ENCODE assay signal across 21 mouse cellular contexts in the genomic region with DNA sequence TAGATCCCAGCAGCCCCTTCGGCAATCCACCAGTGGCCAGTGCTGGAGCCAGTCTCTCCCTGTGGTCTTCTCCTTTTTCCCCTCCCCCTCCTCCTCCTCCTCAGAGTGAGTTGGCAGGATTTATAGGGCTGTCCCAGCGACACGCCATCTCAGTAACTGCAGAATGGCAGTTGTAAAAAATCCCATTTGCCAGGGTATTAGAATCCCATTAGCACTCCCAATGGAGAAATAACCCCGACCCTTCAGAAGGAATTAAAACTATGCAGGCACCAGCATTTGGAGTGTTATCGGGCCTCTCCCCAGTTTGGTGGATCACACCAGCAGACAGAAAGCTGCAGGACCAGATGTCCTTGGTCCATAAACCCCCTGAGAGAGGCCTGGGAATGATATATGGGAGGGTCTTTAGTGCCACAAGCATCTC.
A peak's percentile ranks its signal among the peaks of the same experiment; 100 is the strongest.
DNase-seq lines count a peak whose midpoint lies in the region; ATAC-seq lines count a peak whose summit lies in the region.
"Had no signal": no experiment of that assay in that cellular context is flagged by ENCODE, and none has a peak within 500 bp of the region (broad histone marks: within the 10 kb centered on the region; RNA-seq: fewer than 3 reads in every experiment).

No protein-coding gene starts in this region.

- ATAC-seq in kidney, embryonic 14.5 days (ENCODE audit: low FRiP score, low TSS enrichment), result peak; percentile 68
- peak; percentile 79 for ATAC-seq in limb, embryonic 12.5 days (ENCODE audit: insufficient number of reproducible peaks, insufficient read depth, low FRiP score, low TSS enrichment, low read depth)
- no peak for ATAC-seq in neural tube, embryonic 15.5 days (ENCODE audit: low FRiP score)
- ATAC-seq: forebrain, postnatal 0 days; intestine, embryonic 15.5 days had no signal

- H3K36me3 ChIP-seq in kidney, embryonic 14.5 days (ENCODE audit: control insufficient read depth, insufficient read depth, low read length), result no peaks in the 10 kb centered on the region
- no peaks in the 10 kb centered on the region for H3K36me3 ChIP-seq in limb, embryonic 12.5 days
- no peaks in the 10 kb centered on the region for H3K36me3 ChIP-seq in neural tube, embryonic 15.5 days
- H3K36me3 ChIP-seq: intestine, embryonic 15.5 days had no signal

- no peaks in the 10 kb centered on the region for H3K27me3 ChIP-seq in kidney, embryonic 14.5 days (ENCODE audit: control insufficient read depth, insufficient read depth, low read length)
- peaks cover 41% of the 10 kb centered on the region for H3K27me3 ChIP-seq in limb, embryonic 12.5 days
- no peaks in the 10 kb centered on the region for H3K27me3 ChIP-seq in neural tube, embryonic 15.5 days (replicated peaks)
- H3K27me3 ChIP-seq: intestine, embryonic 15.5 days had no signal

- no peak overlapping the region for H3K4me2 ChIP-seq in kidney, embryonic 14.5 days (replicated peaks; ENCODE audit: low read depth, low read length)
- no peak overlapping the region for H3K4me2 ChIP-seq in limb, embryonic 12.5 days
- H3K4me2 ChIP-seq in neural tube, embryonic 15.5 days, result no peak overlapping the region
- H3K4me2 ChIP-seq: intestine, embryonic 15.5 days; liver, embryonic 11.5 days; midbrain, embryonic 11.5 days had no signal

- no peak overlapping the region for H3K27ac ChIP-seq in kidney, embryonic 14.5 days (ENCODE audit: low read depth, low read length)
- H3K27ac ChIP-seq in limb, embryonic 12.5 days, result no peak overlapping the region
- H3K27ac ChIP-seq in neural tube, embryonic 15.5 days (replicated peaks), result peak overlapping the region; percentile 61; the same call in 1 of the 2 replicates
- H3K27ac ChIP-seq: gastrocnemius, adult 2 months; intestine, embryonic 15.5 days; stomach, postnatal 0 days had no signal

- no peak overlapping the region for H3K4me3 ChIP-seq in kidney, embryonic 14.5 days (ENCODE audit: low read length)
- no peak overlapping the region for H3K4me3 ChIP-seq in limb, embryonic 12.5 days (replicated peaks)
- no peak overlapping the region for H3K4me3 ChIP-seq in neural tube, embryonic 15.5 days (replicated peaks)
- H3K4me3 ChIP-seq: erythroblast, embryonic 14.5 days; gastrocnemius, adult 2 months; intestine, embryonic 15.5 days had no signal

- no peak for DNase-seq in kidney, adult 8-10 months
- DNase-seq in embryo, embryonic 9.5 days (ENCODE audit: extremely low spot score), result peak; percentile 20
- DNase-seq in urinary bladder, postnatal 25 days (ENCODE audit: low spot score), result no peak
- no peak for DNase-seq in urinary bladder, adult 2 months (ENCODE audit: low spot score)
- DNase-seq: adrenal gland, postnatal 36 days; cerebellum, adult 8-10 months; forebrain, postnatal 0 days; gastrocnemius, adult 2 months; heart, adult 18-20 months; kidney, postnatal 10 days; lung, adult 2 months; lung, postnatal 36 days; thymus, postnatal 36 days had no signal

- H3K4me1 ChIP-seq in kidney, embryonic 14.5 days (ENCODE audit: control insufficient read depth, insufficient read depth, low read length), result peaks cover 7% of the 10 kb centered on the region; the same call in 1 of the 2 replicates
- H3K4me1 ChIP-seq in limb, embryonic 12.5 days (replicated peaks), result peaks cover 22% of the 10 kb centered on the region
- H3K4me1 ChIP-seq in neural tube, embryonic 15.5 days, result peaks cover 37% of the 10 kb centered on the region
- H3K4me1 ChIP-seq: intestine, embryonic 15.5 days had no signal

- no peak overlapping the region for H3K9ac ChIP-seq in kidney, embryonic 14.5 days (ENCODE audit: low read depth, low read length)
- H3K9ac ChIP-seq in limb, embryonic 12.5 days (replicated peaks), result no peak overlapping the region
- H3K9ac ChIP-seq in neural tube, embryonic 15.5 days (replicated peaks), result no peak overlapping the region
- H3K9ac ChIP-seq: forebrain, postnatal 0 days; intestine, embryonic 15.5 days had no signal

- H3K9me3 ChIP-seq in kidney, embryonic 14.5 days (ENCODE audit: control insufficient read depth, low read length), result no peaks in the 10 kb centered on the region
- H3K9me3 ChIP-seq in limb, embryonic 12.5 days, result no peaks in the 10 kb centered on the region
- H3K9me3 ChIP-seq in neural tube, embryonic 15.5 days (replicated peaks), result no peaks in the 10 kb centered on the region
- H3K9me3 ChIP-seq: intestine, embryonic 15.5 days had no signal

- WGBS in kidney, embryonic 14.5 days, result 10% methylated on average over 5 of the region's 5 CpGs
- WGBS in limb, embryonic 12.5 days, result 6% methylated on average over 5 of the region's 5 CpGs
- 4% methylated on average over 5 of the region's 5 CpGs for WGBS in neural tube, embryonic 15.5 days
